Mouse (Mus musculus) stomach, embryonic 16.5 days (tissue): Measurements from ENCODE around the gene Spata46. TPM values are rescaled to one million over a fixed set of nuclear protein-coding genes. Genes with fewer than 3 reads are reported as not detected.

Experiments
- ATAC-seq: fragments of 200-750 bp; cut with Nextera tagmentation; 2 replicates; pipeline ENCODE4 v1.8.0; 2017; ENCODE audit warnings: moderate number of reproducible peaks, moderate TSS enrichment; ENCODE audit not compliant: insufficient read depth, low FRiP score
- H3K27ac ChIP-seq: fragments of 300-500 bp; sonication (generic); 2 replicates; pipeline ENCODE4 v1.5.1; 2014; ENCODE audit warnings: low read length
- H3K27me3 ChIP-seq: fragments of 300-500 bp; sonication (generic); 2 replicates; pipeline ENCODE4 v1.6.1; 2014; ENCODE audit warnings: low read length, control low read depth, mixed read lengths; ENCODE audit not compliant: control insufficient read depth, insufficient read depth
- H3K36me3 ChIP-seq: fragments of 300-500 bp; sonication (generic); 2 replicates; pipeline ENCODE4 v1.6.1; 2014; ENCODE audit warnings: low read length; ENCODE audit not compliant: control insufficient read depth, insufficient read depth
- H3K4me1 ChIP-seq: fragments of 300-500 bp; sonication (generic); 2 replicates; pipeline ENCODE4 v1.6.1; 2014; ENCODE audit warnings: low read length, control low read depth, mixed read lengths; ENCODE audit not compliant: control insufficient read depth, insufficient read depth
- H3K4me2 ChIP-seq: fragments of 300-500 bp; sonication (generic); 2 replicates; pipeline ENCODE4 v1.6.1; 2014; ENCODE audit warnings: low read depth, low read length, mixed read lengths
- H3K4me3 ChIP-seq: fragments of 300-500 bp; sonication (generic); replicated peaks from 2 replicates; pipeline ENCODE4 v1.5.1; 2014; ENCODE audit warnings: mild to moderate bottlenecking, low read length
- H3K9ac ChIP-seq: fragments of 300-500 bp; sonication (generic); 2 replicates; pipeline ENCODE4 v1.6.1; 2014; ENCODE audit warnings: low read length
- H3K9me3 ChIP-seq: fragments of 300-500 bp; sonication (generic); replicated peaks from 2 replicates; pipeline ENCODE4 v1.6.1; 2016; ENCODE audit warnings: low read length, control low read depth; ENCODE audit not compliant: control insufficient read depth
- WGBS: fragments of 180-500 bp; shearing (Covaris S2); extraction: QIAGEN DNeasy Blood & Tissue Kit; methylation state at CpG from one replicate; pipeline ENCODE4 v1.1.7; 2014; 5-methylcytosine and 5-hydroxymethylcytosine counted together
- polyA plus RNA-seq: library from polyadenylated mRNA; unstranded; fragments of >200 nt; fragmentation: Nextera tagmentation; extraction: Ambion mirVana; gene quantifications from 2 replicates; pipeline ENCODE4 v1.2.1, GENCODE M21; 2015

The Spata46 gene
- polyA plus RNA-seq, 1 experiment from 2014 or later = 1.1 TPM

DNA sequence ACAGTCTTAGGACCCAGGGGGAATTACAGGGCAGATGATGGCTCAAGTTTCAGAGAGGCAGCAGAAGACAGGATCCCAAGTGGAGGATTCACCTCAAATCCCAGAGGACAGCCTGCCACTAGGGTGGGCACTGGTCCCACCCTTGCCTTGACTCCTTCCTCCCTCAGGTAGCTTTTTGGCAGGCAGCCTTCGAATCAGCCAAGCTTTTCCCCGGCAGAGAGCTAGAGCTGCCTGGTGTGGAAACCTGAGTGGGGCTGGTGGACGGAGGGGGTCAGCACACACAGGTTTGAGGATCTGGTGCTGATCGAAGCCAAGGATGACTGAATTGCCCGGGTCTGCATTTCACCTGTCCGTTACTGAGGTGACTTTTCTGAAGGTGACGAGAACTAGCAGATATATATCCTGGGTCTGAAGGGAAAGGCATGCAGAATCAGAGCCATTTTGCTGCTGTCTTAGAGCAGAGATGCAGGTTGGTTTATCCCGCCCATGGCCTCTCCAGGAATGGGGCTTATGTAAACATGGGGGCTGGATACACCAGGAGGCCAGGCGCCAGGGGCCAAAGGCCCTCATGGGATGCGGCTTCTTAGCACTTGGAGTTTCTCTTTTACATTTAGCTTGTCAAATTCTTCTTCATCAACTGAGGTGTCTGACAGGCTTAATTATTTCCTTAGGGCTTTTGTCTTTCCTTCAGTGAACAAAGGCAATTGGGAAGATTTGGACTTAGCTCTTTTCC lies 51.7 kb downstream of the Spata46 start:
- WGBS = 45% methylated on average over 10 of the region's 10 CpGs
- no peak overlapping the region for H3K9ac ChIP-seq
- H3K4me3 ChIP-seq = no peak overlapping the region
- peaks cover 7% of the 10 kb centered on the region; the same call in 1 of the 2 replicates for H3K4me1 ChIP-seq
- H3K27me3 ChIP-seq = no peaks in the 10 kb centered on the region
- ATAC-seq = no peak
- H3K27ac ChIP-seq = no peak overlapping the region
- no peaks in the 10 kb centered on the region for H3K36me3 ChIP-seq
- H3K4me2 ChIP-seq = no peak overlapping the region
- no peaks in the 10 kb centered on the region for H3K9me3 ChIP-seq

Other genes with a start within 250 kb of the Spata46 start
- gene Ddr2, start 198.0 kb upstream of the Spata46 start, polyA plus RNA-seq = 57.1 and 60.3 TPM in 2 replicates
- 58.9 and 64.0 TPM in 2 replicates for gene Uap1, start 133.8 kb upstream of the Spata46 start, polyA plus RNA-seq
- gene Uhmk1, start 93.4 kb upstream of the Spata46 start, polyA plus RNA-seq = 7.3 and 7.8 TPM in 2 replicates
- gene Sh2d1b2, start 76.1 kb upstream of the Spata46 start, polyA plus RNA-seq = not detected in 2 replicates
- 0.12 and 0.43 TPM in 2 replicates for gene Sh2d1b1, start 31.5 kb upstream of the Spata46 start, polyA plus RNA-seq
- 4.6 and 4.8 TPM in 2 replicates for gene Gm7694, start 2.5 kb upstream of the Spata46 start, polyA plus RNA-seq